Mouse (Mus musculus) liver, embryonic 14.5 days (tissue): ENCODE results near the gene Jade2.

Source experiments
- CTCF ChIP-seq: IDR thresholded peaks from 2 replicates; pipeline ENCODE4 v1.5.1; 2016; ENCODE audit warnings: antibody characterized with exemption, low read depth, control low read depth
- EP300 ChIP-seq: IDR thresholded peaks from 2 replicates; pipeline ENCODE4 v1.6.1; 2016; ENCODE audit warnings: antibody characterized with exemption, low read depth

DNA sequence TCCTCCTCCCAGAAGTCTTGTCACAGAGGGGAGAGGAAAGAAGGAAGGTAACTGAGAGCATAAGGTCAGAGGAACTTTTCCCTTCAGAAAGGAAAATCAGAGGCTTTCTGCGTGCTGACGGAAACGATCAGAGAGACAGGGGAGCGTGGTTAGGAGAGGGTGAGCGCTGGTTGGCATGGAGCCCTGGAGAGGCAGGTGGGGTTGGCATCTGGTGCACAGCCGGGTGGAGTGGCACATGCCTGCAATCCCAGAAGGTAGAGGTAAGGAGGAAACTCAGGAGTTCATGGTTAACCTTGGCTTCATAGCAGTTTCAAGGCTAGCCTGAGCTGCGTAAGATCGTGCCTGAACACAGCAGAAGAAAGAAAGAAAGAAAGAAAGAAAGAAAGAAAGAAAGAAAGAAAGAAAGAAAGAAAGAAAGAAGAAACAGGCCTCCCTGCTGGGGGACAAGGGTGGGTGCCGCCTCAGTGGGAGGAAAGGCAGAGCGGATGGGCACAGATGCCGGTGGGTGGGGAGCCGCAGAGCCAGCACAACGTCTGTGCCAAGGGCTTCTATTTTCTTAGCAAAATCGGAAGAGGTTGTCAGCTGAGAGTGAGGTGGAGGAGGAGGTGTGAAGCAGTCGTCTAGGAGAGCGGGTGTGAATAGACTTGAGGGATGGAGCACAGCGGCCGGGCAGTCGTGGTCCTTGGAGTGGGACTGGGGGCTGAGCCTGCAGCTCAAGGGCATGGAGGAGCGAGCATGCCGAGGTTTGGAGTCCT lies 41.0 kb upstream of the Jade2 start:
- TF ChIP-seq CTCF (no peak), EP300 (no peak)
